Mouse (Mus musculus): ENCODE measurements around the gene Ralb. TPM values are rescaled to one million over a fixed set of nuclear protein-coding genes. Genes with fewer than 3 reads are reported as not detected.
A peak's percentile ranks its signal among the peaks of the same experiment; 100 is the strongest.

Gene Ralb
- polyA plus RNA-seq, 1 experiment from 2014 or later: 30.9 TPM

- Histone ChIP-seq H3K36me3 (replicated peaks; ENCODE audit: insufficient read depth, low read length) (no peaks in the 10 kb centered on the region), H3K4me3 (ENCODE audit: low read depth, low read length) (no peak overlapping the region), H3K4me1 (ENCODE audit: insufficient read depth) (peaks cover 6% of the 10 kb centered on the region), H3K4me2 (ENCODE audit: low read depth, low read length) (no peak overlapping the region), H3K27ac (ENCODE audit: low read depth) (no peak overlapping the region), H3K27me3 (ENCODE audit: insufficient read depth, low read length) (no peaks in the 10 kb centered on the region), H3K9ac (replicated peaks) (no peak overlapping the region), H3K9me3 (ENCODE audit: low read length) (no peaks in the 10 kb centered on the region)
- ATAC-seq: no peak
- 66% methylated on average over 7 of the region's 7 CpGs for WGBS (ENCODE audit: insufficient replicate concordance)
- TF ChIP-seq EP300 (IDR thresholded peaks at IDR 0.05; ENCODE audit: low read depth): no peak
- TF ChIP-seq CTCF (IDR thresholded peaks at IDR 0.05; ENCODE audit: low read depth): no peak
- no peak for DNase-seq
Measured at GRCm38 (mm10) chr1:119509474-119509873, 4.9 kb upstream of the Ralb start.

GRCm38 (mm10) chr1:119508548-119508947 is 4.0 kb upstream of the Ralb start:
- H3K4me1 ChIP-seq (ENCODE audit: insufficient read depth): peaks cover 7% of the 10 kb centered on the region
- no peaks in the 10 kb centered on the region for H3K36me3 ChIP-seq (replicated peaks; ENCODE audit: insufficient read depth, low read length)
- H3K9ac ChIP-seq (replicated peaks): no peak overlapping the region
- no peaks in the 10 kb centered on the region for H3K9me3 ChIP-seq (ENCODE audit: low read length)
- ATAC-seq (no peak), DNase-seq (no peak)
- H3K27ac ChIP-seq (ENCODE audit: low read depth): no peak overlapping the region
- 32% methylated on average over 4 of the region's 4 CpGs for WGBS (ENCODE audit: insufficient replicate concordance)
- H3K27me3 ChIP-seq (ENCODE audit: insufficient read depth, low read length): no peaks in the 10 kb centered on the region
- no peak overlapping the region for H3K4me2 ChIP-seq (ENCODE audit: low read depth, low read length)
- no peak overlapping the region for H3K4me3 ChIP-seq (ENCODE audit: low read depth, low read length)
- TF ChIP-seq CTCF (IDR thresholded peaks at IDR 0.05; ENCODE audit: low read depth): no peak

GRCm38 (mm10) chr1:119505951-119506350 is 1.4 kb upstream of the Ralb start:
- no peak for TF ChIP-seq EP300 (IDR thresholded peaks at IDR 0.05; ENCODE audit: low read depth)
- TF ChIP-seq CTCF (IDR thresholded peaks at IDR 0.05; ENCODE audit: low read depth): no peak
- H3K27me3 ChIP-seq (ENCODE audit: insufficient read depth, low read length): no peaks in the 10 kb centered on the region
- 70% methylated on average over 3 of the region's 3 CpGs for WGBS (ENCODE audit: insufficient replicate concordance)
- no peak overlapping the region for H3K9ac ChIP-seq (replicated peaks)
- no peaks in the 10 kb centered on the region for H3K9me3 ChIP-seq (ENCODE audit: low read length)
- no peak overlapping the region for H3K4me3 ChIP-seq (ENCODE audit: low read depth, low read length)
- ATAC-seq (no peak), DNase-seq (no peak)
- peaks cover 22% of the 10 kb centered on the region for H3K4me1 ChIP-seq (ENCODE audit: insufficient read depth)
- no peak overlapping the region for H3K4me2 ChIP-seq (ENCODE audit: low read depth, low read length)
- peaks cover 2% of the 10 kb centered on the region; the same call in 1 of the 2 replicates for H3K36me3 ChIP-seq (replicated peaks; ENCODE audit: insufficient read depth, low read length)
- no peak overlapping the region for H3K27ac ChIP-seq (ENCODE audit: low read depth)

GRCm38 (mm10) chr1:119503808-119504207 is 786 bp downstream of the Ralb start:
- WGBS (ENCODE audit: insufficient replicate concordance): 19% methylated on average over 5 of the region's 5 CpGs
- ATAC-seq: no peak
- peaks cover 32% of the 10 kb centered on the region for H3K4me1 ChIP-seq (ENCODE audit: insufficient read depth)
- no peaks in the 10 kb centered on the region for H3K9me3 ChIP-seq (ENCODE audit: low read length)
- no peaks in the 10 kb centered on the region for H3K27me3 ChIP-seq (ENCODE audit: insufficient read depth, low read length)
- peak overlapping the region; percentile 85 for H3K9ac ChIP-seq (replicated peaks)
- peak overlapping the region; percentile 65 for H3K4me2 ChIP-seq (ENCODE audit: low read depth, low read length)
- peak overlapping the region; percentile 76 for H3K4me3 ChIP-seq (ENCODE audit: low read depth, low read length)
- no peak for TF ChIP-seq EP300 (IDR thresholded peaks at IDR 0.05; ENCODE audit: low read depth)
- no peak for TF ChIP-seq CTCF (IDR thresholded peaks at IDR 0.05; ENCODE audit: low read depth)
- peaks cover 6% of the 10 kb centered on the region; the same call in 1 of the 2 replicates for H3K36me3 ChIP-seq (replicated peaks; ENCODE audit: insufficient read depth, low read length)
- peak overlapping the region; percentile 95 for H3K27ac ChIP-seq (ENCODE audit: low read depth)
- no peak for DNase-seq

GRCm38 (mm10) chr1:119503181-119503580 is 1.4 kb downstream of the Ralb start:
- peaks cover 34% of the 10 kb centered on the region for H3K4me1 ChIP-seq (ENCODE audit: insufficient read depth)
- H3K27ac ChIP-seq (ENCODE audit: low read depth): peak overlapping the region; percentile 95; the same call in 1 of the 2 replicates
- peak overlapping the region; percentile 85; the same call in 1 of the 2 replicates for H3K9ac ChIP-seq (replicated peaks)
- no peaks in the 10 kb centered on the region for H3K9me3 ChIP-seq (ENCODE audit: low read length)
- TF ChIP-seq EP300 (IDR thresholded peaks at IDR 0.05; ENCODE audit: low read depth): no peak
- TF ChIP-seq CTCF (IDR thresholded peaks at IDR 0.05; ENCODE audit: low read depth): no peak
- H3K36me3 ChIP-seq (replicated peaks; ENCODE audit: insufficient read depth, low read length): peaks cover 6% of the 10 kb centered on the region; the same call in 1 of the 2 replicates
- DNase-seq (no peak), ATAC-seq (no peak)
- peak overlapping the region; percentile 65 for H3K4me2 ChIP-seq (ENCODE audit: low read depth, low read length)
- 44% methylated on average over 3 of the region's 3 CpGs for WGBS (ENCODE audit: insufficient replicate concordance)
- peak overlapping the region; percentile 76 for H3K4me3 ChIP-seq (ENCODE audit: low read depth, low read length)
- H3K27me3 ChIP-seq (ENCODE audit: insufficient read depth, low read length): no peaks in the 10 kb centered on the region

GRCm38 (mm10) chr1:119502729-119503128 is 1.9 kb downstream of the Ralb start:
- Histone ChIP-seq H3K9ac (replicated peaks) (0 out of 2 replicates have a peak overlapping the region, but pooled peaks have one; percentile 44), H3K9me3 (ENCODE audit: low read length) (no peaks in the 10 kb centered on the region), H3K36me3 (replicated peaks; ENCODE audit: insufficient read depth, low read length) (peaks cover 6% of the 10 kb centered on the region; the same call in 1 of the 2 replicates), H3K4me2 (ENCODE audit: low read depth, low read length) (peak overlapping the region; percentile 65), H3K4me3 (ENCODE audit: low read depth, low read length) (peak overlapping the region; percentile 76), H3K4me1 (ENCODE audit: insufficient read depth) (peaks cover 35% of the 10 kb centered on the region), H3K27ac (ENCODE audit: low read depth) (0 out of 2 replicates have a peak overlapping the region, but pooled peaks have one; percentile 34), H3K27me3 (ENCODE audit: insufficient read depth, low read length) (no peaks in the 10 kb centered on the region)
- TF ChIP-seq EP300 (IDR thresholded peaks at IDR 0.05; ENCODE audit: low read depth) (no peak), CTCF (IDR thresholded peaks at IDR 0.05; ENCODE audit: low read depth) (no peak)
- DNase-seq (no peak), ATAC-seq (no peak)
- WGBS (ENCODE audit: insufficient replicate concordance): 67% methylated on average over 11 of the region's 11 CpGs

Data from liver, postnatal 0 days (tissue).